Mouse (Mus musculus) embryonic facial prominence, embryonic 11.5 days (tissue): ENCODE measurements at regions not wholly inside any gene's neighbourhood (a gene's known extent, or its start where the extent isn't known, plus 50 kb on each side); places are given as distances from the start of the nearest gene placed in this dataset.

Source experiments
- ATAC-seq: fragments of 200-750 bp; cut with Nextera tagmentation; replicated peaks from 2 replicates; pipeline ENCODE4 v1.8.0; 2017; ENCODE audit warnings: low read depth; ENCODE audit not compliant: insufficient number of reproducible peaks, low FRiP score, low TSS enrichment
- DNase-seq: peaks from one replicate; pipeline ENCODE4 v3.0.0-alpha.2; 2015; ENCODE audit warnings: low spot score
- H3K27ac ChIP-seq: fragments of 300-500 bp; sonication (generic); replicated peaks from 2 replicates; pipeline ENCODE4 v1.5.1; 2014; ENCODE audit warnings: mild to moderate bottlenecking, low read depth, low read length, control low read depth
- H3K27me3 ChIP-seq: fragments of 300-500 bp; sonication (generic); 2 replicates; pipeline ENCODE4 v1.6.1; 2014; ENCODE audit warnings: mild to moderate bottlenecking, low read length, moderate library complexity, mixed read lengths; ENCODE audit not compliant: control insufficient read depth, insufficient read depth
- H3K36me3 ChIP-seq: fragments of 300-500 bp; sonication (generic); replicated peaks from 2 replicates; pipeline ENCODE4 v1.6.1; 2014; ENCODE audit warnings: low read depth, mild to moderate bottlenecking, low read length, moderate library complexity, mixed read lengths; ENCODE audit not compliant: control insufficient read depth, insufficient read depth
- H3K4me1 ChIP-seq: fragments of 300-500 bp; sonication (generic); 2 replicates; pipeline ENCODE4 v1.6.1; 2014; ENCODE audit warnings: low read length, mixed read lengths; ENCODE audit not compliant: control insufficient read depth, insufficient read depth
- H3K4me2 ChIP-seq: fragments of 300-500 bp; sonication (generic); 2 replicates; pipeline ENCODE4 v1.6.1; 2014; ENCODE audit warnings: low read depth, mild to moderate bottlenecking, control low read depth, low read length, moderate library complexity
- H3K4me3 ChIP-seq: fragments of 300-500 bp; sonication (generic); 2 replicates; pipeline ENCODE4 v1.5.1; 2014; ENCODE audit warnings: low read depth, low read length, control low read depth
- H3K9ac ChIP-seq: fragments of 300-500 bp; sonication (generic); replicated peaks from 2 replicates; pipeline ENCODE4 v1.6.1; 2014; ENCODE audit warnings: mild to moderate bottlenecking, control low read depth, low read length
- H3K9me3 ChIP-seq: fragments of 300-500 bp; sonication (generic); replicated peaks from 2 replicates; pipeline ENCODE4 v1.6.1; 2016; ENCODE audit warnings: mild to moderate bottlenecking, low read length, inconsistent platforms, mixed read lengths; ENCODE audit not compliant: control insufficient read depth
- WGBS: fragments of 180-500 bp; shearing (Covaris S2); extraction: QIAGEN DNeasy Blood & Tissue Kit; methylation state at CpG from one replicate; pipeline ENCODE4 v1.1.7; 2014; 5-methylcytosine and 5-hydroxymethylcytosine counted together

GRCm38 (mm10) chr9:113091881-113092280 is 616.2 kb downstream of the Pdcd6ip start:
- H3K27me3 ChIP-seq = no peaks in the 10 kb centered on the region
- H3K9ac ChIP-seq = no peak overlapping the region
- H3K27ac ChIP-seq = no peak overlapping the region
- no peaks in the 10 kb centered on the region for H3K9me3 ChIP-seq
- ATAC-seq = no peak
- no peaks in the 10 kb centered on the region for H3K4me1 ChIP-seq
- no peak overlapping the region for H3K4me2 ChIP-seq
- 83% methylated on average over 5 of the region's 5 CpGs for whole genome bisulfite sequencing
- no peak for DNase-seq
- no peaks in the 10 kb centered on the region for H3K36me3 ChIP-seq
- H3K4me3 ChIP-seq = no peak overlapping the region

GRCm38 (mm10) chr9:113087786-113088185 is 620.3 kb downstream of the Pdcd6ip start:
- Histone ChIP-seq H3K4me1 (no peaks in the 10 kb centered on the region), H3K4me2 (no peak overlapping the region), H3K27me3 (no peaks in the 10 kb centered on the region), H3K9ac (no peak overlapping the region), H3K36me3 (no peaks in the 10 kb centered on the region), H3K9me3 (no peaks in the 10 kb centered on the region), H3K27ac (no peak overlapping the region), H3K4me3 (no peak overlapping the region)
- no peak for DNase-seq
- WGBS = 87% methylated on average over 10 of the region's 10 CpGs
- no peak for ATAC-seq

- ATAC-seq (no peak), DNase-seq (no peak)
- Histone ChIP-seq H3K4me3 (no peak overlapping the region), H3K36me3 (no peaks in the 10 kb centered on the region), H3K27ac (no peak overlapping the region), H3K27me3 (no peaks in the 10 kb centered on the region), H3K4me1 (no peaks in the 10 kb centered on the region), H3K9ac (no peak overlapping the region), H3K9me3 (no peaks in the 10 kb centered on the region), H3K4me2 (no peak overlapping the region)
- WGBS = 72% methylated on average over 5 of the region's 5 CpGs
Measured at GRCm38 (mm10) chr9:113085281-113085810, 622.7 kb downstream of the Pdcd6ip start.

- ATAC-seq (no peak), DNase-seq (no peak)
- Histone ChIP-seq H3K4me1 (no peaks in the 10 kb centered on the region), H3K4me2 (no peak overlapping the region), H3K27me3 (no peaks in the 10 kb centered on the region), H3K4me3 (no peak overlapping the region), H3K9me3 (no peaks in the 10 kb centered on the region), H3K27ac (no peak overlapping the region), H3K9ac (no peak overlapping the region), H3K36me3 (no peaks in the 10 kb centered on the region)
- WGBS = 84% methylated on average over 3 of the region's 3 CpGs
Measured at GRCm38 (mm10) chr9:113074866-113075265, 633.2 kb downstream of the Pdcd6ip start.

- no peak overlapping the region for H3K9ac ChIP-seq
- H3K9me3 ChIP-seq = no peaks in the 10 kb centered on the region
- ATAC-seq = no peak
Measured at GRCm38 (mm10) chr9:113057415-113057814, 650.6 kb downstream of the Pdcd6ip start.

GRCm38 (mm10) chr9:113044556-113045178 is 663.4 kb downstream of the Pdcd6ip start:
- Histone ChIP-seq H3K9me3 (no peaks in the 10 kb centered on the region), H3K27me3 (no peaks in the 10 kb centered on the region), H3K36me3 (no peaks in the 10 kb centered on the region), H3K9ac (no peak overlapping the region), H3K4me1 (no peaks in the 10 kb centered on the region), H3K27ac (no peak overlapping the region), H3K4me3 (no peak overlapping the region), H3K4me2 (no peak overlapping the region)
- no peak for DNase-seq
- WGBS = 83% methylated on average over 4 of the region's 4 CpGs
- no peak for ATAC-seq

More at GRCm38 (mm10) chr9:113057415-113057814, 650.6 kb downstream of the Pdcd6ip start:
- 81% methylated on average over 11 of the region's 11 CpGs for WGBS
- no peak for DNase-seq
- no peaks in the 10 kb centered on the region for H3K27me3 ChIP-seq
- no peaks in the 10 kb centered on the region for H3K36me3 ChIP-seq
- H3K4me1 ChIP-seq = no peaks in the 10 kb centered on the region
- H3K4me3 ChIP-seq = no peak overlapping the region
- H3K27ac ChIP-seq = no peak overlapping the region
- no peak overlapping the region for H3K4me2 ChIP-seq

- no peak overlapping the region for H3K9ac ChIP-seq
- ATAC-seq = no peak
- H3K9me3 ChIP-seq = no peaks in the 10 kb centered on the region
- H3K36me3 ChIP-seq = no peaks in the 10 kb centered on the region
- no peak overlapping the region for H3K27ac ChIP-seq
- no peaks in the 10 kb centered on the region for H3K27me3 ChIP-seq
- 87% methylated on average over 6 of the region's 6 CpGs for WGBS
- H3K4me3 ChIP-seq = no peak overlapping the region
- H3K4me1 ChIP-seq = no peaks in the 10 kb centered on the region
- DNase-seq = no peak
- H3K4me2 ChIP-seq = no peak overlapping the region
Measured at GRCm38 (mm10) chr9:113040885-113041284, 667.2 kb downstream of the Pdcd6ip start.

- no peak overlapping the region for H3K4me3 ChIP-seq
- no peak overlapping the region for H3K4me2 ChIP-seq
- WGBS = 82% methylated on average over 5 of the region's 5 CpGs
- ATAC-seq (no peak), DNase-seq (no peak)
- H3K27me3 ChIP-seq = no peaks in the 10 kb centered on the region
- H3K27ac ChIP-seq = no peak overlapping the region
- H3K9me3 ChIP-seq = no peaks in the 10 kb centered on the region
- no peaks in the 10 kb centered on the region for H3K4me1 ChIP-seq
- no peaks in the 10 kb centered on the region for H3K36me3 ChIP-seq
- no peak overlapping the region for H3K9ac ChIP-seq
Measured at GRCm38 (mm10) chr9:113033996-113034395, 674.1 kb downstream of the Pdcd6ip start.
